Mouse (Mus musculus) gastrocnemius, postnatal 10 days (tissue): ENCODE results near the gene Shank3. TPM values are rescaled to one million over a fixed set of nuclear protein-coding genes. Genes with fewer than 3 reads are reported as not detected.

Source experiments
- DNase-seq: peaks from one replicate; pipeline ENCODE4 v3.0.0; 2021; ENCODE audit warnings: mixed read lengths
- long read RNA-seq, 2 experiments: library from polyadenylated mRNA; stranded (forward); transcript quantifications; one replicate each; pipeline ENCODE4 v2.0.0; 2021
- total RNA-seq, 2 experiments: library from RNA; stranded (reverse); gene quantifications; 2 replicates each; pipeline ENCODE4 v1.2.3; 2021

Gene Shank3
- 10 to 100 TPM; 24.8 to 36.1 TPM for total RNA-seq
- long read RNA-seq, experiment 1, partial matches to known transcripts = 3 of 6 reads
- long read RNA-seq, experiment 1, other reads (novel, unspliced or antisense) = 3 of 6 reads
- long read RNA-seq, experiment 2, partial matches to known transcripts = 2 of 3 reads
- long read RNA-seq, experiment 2, other reads (novel, unspliced or antisense) = 1 of 3 reads

- DNase-seq = no peak
These were observed at the start of gene Shank3 for GRCm38 (mm10) chr15:89498961-89499688. Shank3 (plus strand) TSS chr15:89499623.

- peak; percentile 75 for DNase-seq
These were observed 46.2 kb upstream of the Shank3 start for GRCm38 (mm10) chr15:89452906-89453864.

- no peak for DNase-seq
These were observed 45.5 kb upstream of the Shank3 start, which contains the start of gene Mapk8ip2 for GRCm38 (mm10) chr15:89453865-89454478. Mapk8ip2 (plus strand) TSS chr15:89453913.

- no peak for DNase-seq
These were observed 44.6 kb upstream of the Shank3 start for GRCm38 (mm10) chr15:89454857-89455256.

GRCm38 (mm10) chr15:89455642-89456041, 43.8 kb upstream of the Shank3 start:
- no peak for DNase-seq

GRCm38 (mm10) chr15:89458942-89459341, 40.5 kb upstream of the Shank3 start:
- no peak for DNase-seq

GRCm38 (mm10) chr15:89459821-89460220, 39.6 kb upstream of the Shank3 start:
- no peak for DNase-seq

- no peak for DNase-seq
These were observed 39.1 kb upstream of the Shank3 start for GRCm38 (mm10) chr15:89460298-89460697.

- no peak for DNase-seq
These were observed 38.1 kb upstream of the Shank3 start for GRCm38 (mm10) chr15:89461321-89461720.

GRCm38 (mm10) chr15:89462176-89462575, 37.2 kb upstream of the Shank3 start:
- DNase-seq = no peak

- DNase-seq = no peak
These were observed 35.8 kb upstream of the Shank3 start for GRCm38 (mm10) chr15:89463334-89464235.

GRCm38 (mm10) chr15:89465052-89465451, 34.4 kb upstream of the Shank3 start:
- no peak for DNase-seq

- no peak for DNase-seq
These were observed 30.8 kb upstream of the Shank3 start for GRCm38 (mm10) chr15:89468577-89468976.

GRCm38 (mm10) chr15:89471476-89471875, 27.9 kb upstream of the Shank3 start:
- DNase-seq = no peak

GRCm38 (mm10) chr15:89473370-89473769, 26.1 kb upstream of the Shank3 start:
- DNase-seq = no peak

GRCm38 (mm10) chr15:89473921-89474320, 25.5 kb upstream of the Shank3 start:
- no peak for DNase-seq

- no peak for DNase-seq
These were observed 24.7 kb upstream of the Shank3 start for GRCm38 (mm10) chr15:89474596-89475292.

- no peak for DNase-seq
These were observed 24.2 kb upstream of the Shank3 start for GRCm38 (mm10) chr15:89475293-89475600.

GRCm38 (mm10) chr15:89475611-89476474, 23.6 kb upstream of the Shank3 start:
- DNase-seq = peak; percentile 92

GRCm38 (mm10) chr15:89476475-89476815, 23.0 kb upstream of the Shank3 start:
- no peak for DNase-seq
